Mouse (Mus musculus) liver, embryonic 11.5 days (tissue): Measurements from ENCODE around the gene Nrxn1. TPM values are rescaled to one million over a fixed set of nuclear protein-coding genes. Genes with fewer than 3 reads are reported as not detected.

Experiments used
- ATAC-seq: fragments of 200-750 bp; cut with Nextera tagmentation; replicated peaks from 2 replicates; pipeline ENCODE4 v1.8.0; 2017; ENCODE audit warnings: moderate number of reproducible peaks, mild to moderate bottlenecking, moderate TSS enrichment, moderate library complexity; ENCODE audit not compliant: low FRiP score
- DNase-seq: peaks from one replicate; pipeline ENCODE4 v3.0.0-alpha.2; 2017; ENCODE audit warnings: low spot score
- H3K27ac ChIP-seq: fragments of 300-500 bp; sonication (generic); 2 replicates; pipeline ENCODE4 v1.5.1; 2014; ENCODE audit warnings: mild to moderate bottlenecking, low read depth, low read length, control low read depth
- H3K27me3 ChIP-seq: fragments of 300-500 bp; sonication (generic); replicated peaks from 2 replicates; pipeline ENCODE4 v1.6.1; 2014; ENCODE audit warnings: low read length, mixed read lengths; ENCODE audit not compliant: control insufficient read depth, insufficient read depth
- H3K36me3 ChIP-seq: fragments of 300-500 bp; sonication (generic); 2 replicates; pipeline ENCODE4 v1.6.1; 2014; ENCODE audit warnings: mild to moderate bottlenecking, low read length, moderate library complexity, mixed read lengths; ENCODE audit not compliant: control insufficient read depth, insufficient read depth
- H3K4me1 ChIP-seq: fragments of 300-500 bp; sonication (generic); replicated peaks from 2 replicates; pipeline ENCODE4 v1.6.1; 2014; ENCODE audit warnings: low read length, mixed read lengths; ENCODE audit not compliant: control insufficient read depth, insufficient read depth
- H3K4me2 ChIP-seq: fragments of 300-500 bp; sonication (generic); 2 replicates; pipeline ENCODE4 v1.6.1; 2014; ENCODE audit warnings: mild to moderate bottlenecking, control low read depth, moderate library complexity
- H3K4me3 ChIP-seq: fragments of 300-500 bp; sonication (generic); 2 replicates; pipeline ENCODE4 v1.5.1; 2014; ENCODE audit warnings: low read depth, low read length, control low read depth
- H3K9ac ChIP-seq: fragments of 300-500 bp; sonication (generic); 2 replicates; pipeline ENCODE4 v1.6.1; 2014; ENCODE audit warnings: low read depth, low read length, control low read depth
- H3K9me3 ChIP-seq: fragments of 300-500 bp; sonication (generic); 2 replicates; pipeline ENCODE4 v1.6.1; 2016; ENCODE audit warnings: low read length, inconsistent platforms, mixed read lengths; ENCODE audit not compliant: control insufficient read depth
- WGBS: fragments of 180-500 bp; shearing (Covaris S2); extraction: QIAGEN DNeasy Blood & Tissue Kit; methylation state at CpG from one replicate; pipeline ENCODE4 v1.1.7; 2014; 5-methylcytosine and 5-hydroxymethylcytosine counted together
- polyA plus RNA-seq: library from polyadenylated mRNA; unstranded; fragments of >200 nt; fragmentation: Nextera tagmentation; extraction: Ambion mirVana; gene quantifications from 2 replicates; pipeline ENCODE4 v1.2.1, GENCODE M21; 2014

Nrxn1 gene
- polyA plus RNA-seq, 1 experiment from 2014 or later = 0.70 TPM

DNA sequence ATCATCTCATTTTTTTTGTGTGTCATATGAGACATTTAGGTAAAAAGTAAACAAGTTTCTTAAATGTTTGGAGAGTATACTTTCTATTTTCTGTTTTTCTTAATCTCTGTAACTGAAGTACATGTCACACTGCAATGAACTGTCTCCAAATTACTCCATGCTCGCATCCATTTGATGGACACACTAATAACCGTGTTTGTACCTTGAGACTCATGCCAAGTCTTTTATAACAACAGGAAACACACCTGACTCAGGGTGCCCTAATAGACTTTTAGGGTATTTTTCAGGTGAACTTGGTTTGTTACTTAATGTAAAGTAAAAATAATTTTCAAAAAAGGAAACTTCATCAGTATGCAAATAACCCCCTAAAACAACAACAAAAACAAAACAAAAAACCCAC, 180.1 kb downstream of the Nrxn1 start:
- H3K9me3 ChIP-seq = no peaks in the 10 kb centered on the region
- no peak overlapping the region for H3K27ac ChIP-seq
- no peaks in the 10 kb centered on the region for H3K36me3 ChIP-seq
- H3K4me3 ChIP-seq = no peak overlapping the region
- ATAC-seq (no peak), DNase-seq (no peak)
- H3K4me2 ChIP-seq = no peak overlapping the region
- no peak overlapping the region for H3K9ac ChIP-seq
- H3K4me1 ChIP-seq = no peaks in the 10 kb centered on the region
- WGBS = 70% methylated on average over 2 of the region's 2 CpGs
- H3K27me3 ChIP-seq = no peaks in the 10 kb centered on the region

DNA sequence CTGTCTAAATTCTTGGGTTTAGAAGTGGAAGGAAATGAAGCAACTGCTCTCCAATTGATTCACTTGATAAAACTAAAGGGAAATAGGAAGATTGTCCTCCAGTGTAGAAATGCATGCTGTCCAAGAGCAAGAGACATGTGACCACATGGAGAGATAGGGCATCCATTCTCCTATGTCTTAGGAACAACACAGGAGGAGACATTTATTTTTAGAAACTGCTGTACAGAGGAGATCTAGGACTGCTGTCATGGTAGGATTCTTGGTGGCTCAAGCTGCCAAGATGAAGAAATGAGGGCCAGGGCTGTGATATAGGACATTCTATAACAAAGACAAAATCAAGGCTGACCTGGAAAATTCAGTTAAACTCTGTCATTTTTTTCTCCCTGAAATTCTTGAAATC, 180.5 kb downstream of the Nrxn1 start:
- Histone ChIP-seq H3K4me2 (no peak overlapping the region), H3K36me3 (no peaks in the 10 kb centered on the region), H3K27me3 (no peaks in the 10 kb centered on the region), H3K9ac (no peak overlapping the region), H3K9me3 (no peaks in the 10 kb centered on the region), H3K4me3 (no peak overlapping the region), H3K4me1 (no peaks in the 10 kb centered on the region), H3K27ac (no peak overlapping the region)
- DNase-seq (no peak), ATAC-seq (no peak)

GRCm38 (mm10) chr17:90906118-90907093, 186.5 kb downstream of the Nrxn1 start:
- no peaks in the 10 kb centered on the region for H3K4me1 ChIP-seq
- H3K9ac ChIP-seq = no peak overlapping the region
- H3K9me3 ChIP-seq = no peaks in the 10 kb centered on the region
- no peaks in the 10 kb centered on the region for H3K36me3 ChIP-seq
- no peaks in the 10 kb centered on the region for H3K27me3 ChIP-seq
- no peak overlapping the region for H3K4me3 ChIP-seq
- H3K27ac ChIP-seq = no peak overlapping the region
- WGBS = 89% methylated on average over 6 of the region's 6 CpGs
- no peak overlapping the region for H3K4me2 ChIP-seq
- no peak for DNase-seq
- ATAC-seq = no peak

DNA sequence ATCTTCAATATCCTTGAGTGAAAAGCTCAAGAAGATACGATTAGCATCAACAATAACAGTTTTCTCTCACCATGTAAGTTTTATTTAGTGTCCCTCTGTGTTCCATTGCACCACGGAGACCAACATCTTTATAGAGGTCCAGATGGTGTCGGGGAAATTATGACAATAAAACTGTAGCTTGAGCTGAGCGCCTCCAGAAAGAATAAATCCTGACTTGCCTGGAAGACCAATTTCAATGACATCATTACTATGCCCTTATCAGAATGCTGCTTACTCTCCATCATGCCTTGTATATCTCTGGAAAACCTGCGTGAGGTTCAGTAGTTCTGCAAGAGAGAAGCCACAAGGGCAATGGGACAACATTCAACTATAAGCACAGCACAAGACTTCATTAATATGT, 187.7 kb downstream of the Nrxn1 start:
- Histone ChIP-seq H3K4me3 (no peak overlapping the region), H3K27ac (no peak overlapping the region), H3K9ac (no peak overlapping the region), H3K27me3 (no peaks in the 10 kb centered on the region), H3K36me3 (no peaks in the 10 kb centered on the region), H3K9me3 (no peaks in the 10 kb centered on the region), H3K4me1 (no peaks in the 10 kb centered on the region), H3K4me2 (no peak overlapping the region)
- 78% methylated on average over 5 of the region's 5 CpGs for whole genome bisulfite sequencing
- ATAC-seq (no peak), DNase-seq (no peak)

GRCm38 (mm10) chr17:90892327-90893259, 200.3 kb downstream of the Nrxn1 start:
- H3K27me3 ChIP-seq = no peaks in the 10 kb centered on the region

GRCm38 (mm10) chr17:90891711-90892110, 201.2 kb downstream of the Nrxn1 start:
- H3K27ac ChIP-seq = no peak overlapping the region
- H3K9ac ChIP-seq = no peak overlapping the region
- no peaks in the 10 kb centered on the region for H3K4me1 ChIP-seq
- H3K36me3 ChIP-seq = no peaks in the 10 kb centered on the region
- no peaks in the 10 kb centered on the region for H3K9me3 ChIP-seq
- DNase-seq (no peak), ATAC-seq (no peak)
- H3K4me2 ChIP-seq = no peak overlapping the region
- H3K27me3 ChIP-seq = no peaks in the 10 kb centered on the region
- 70% methylated on average over 1 of the region's 1 CpGs for WGBS
- no peak overlapping the region for H3K4me3 ChIP-seq

More at GRCm38 (mm10) chr17:90892327-90893259, 200.3 kb downstream of the Nrxn1 start:
- H3K27ac ChIP-seq = no peak overlapping the region
- no peak for DNase-seq
- H3K9me3 ChIP-seq = no peaks in the 10 kb centered on the region
- WGBS = 60% methylated on average over 4 of the region's 4 CpGs
- no peaks in the 10 kb centered on the region for H3K4me1 ChIP-seq
- no peak overlapping the region for H3K4me2 ChIP-seq
- H3K36me3 ChIP-seq = no peaks in the 10 kb centered on the region
- H3K9ac ChIP-seq = no peak overlapping the region
- no peak overlapping the region for H3K4me3 ChIP-seq
- no peak for ATAC-seq

- Histone ChIP-seq H3K4me2 (no peak overlapping the region), H3K9ac (no peak overlapping the region), H3K27ac (no peak overlapping the region), H3K4me3 (no peak overlapping the region), H3K4me1 (no peaks in the 10 kb centered on the region), H3K9me3 (no peaks in the 10 kb centered on the region), H3K36me3 (no peaks in the 10 kb centered on the region), H3K27me3 (no peaks in the 10 kb centered on the region)
- ATAC-seq (no peak), DNase-seq (no peak)
- 57% methylated on average over 2 of the region's 2 CpGs for WGBS
Observed at GRCm38 (mm10) chr17:90857225-90857624, 235.6 kb downstream of the Nrxn1 start.

- H3K4me2 ChIP-seq = no peak overlapping the region
- H3K4me3 ChIP-seq = no peak overlapping the region
- H3K27me3 ChIP-seq = no peaks in the 10 kb centered on the region
- DNase-seq = no peak
- no peaks in the 10 kb centered on the region for H3K4me1 ChIP-seq
- 43% methylated on average over 1 of the region's 1 CpGs for WGBS
- no peak overlapping the region for H3K27ac ChIP-seq
- no peak overlapping the region for H3K9ac ChIP-seq
- no peaks in the 10 kb centered on the region for H3K9me3 ChIP-seq
- no peaks in the 10 kb centered on the region for H3K36me3 ChIP-seq
- ATAC-seq = no peak
Observed at GRCm38 (mm10) chr17:90843876-90844275, 249.0 kb downstream of the Nrxn1 start.
